Mouse (Mus musculus): ENCODE measurements around the gene Rab19. TPM values are rescaled to one million over a fixed set of nuclear protein-coding genes. Genes with fewer than 3 reads are reported as not detected.

Gene Rab19
- polyA plus RNA-seq, 1 experiment from 2014 or later: 6.9 TPM

Other genes with a start within 250 kb of the Rab19 start
- 5.1 and 6.7 TPM in 2 replicates for gene Kdm7a, start 174.4 kb upstream of the Rab19 start, polyA plus RNA-seq (2015; fragmentation: Nextera tagmentation; extraction: Ambion mirVana)
- 24.4 and 27.9 TPM in 2 replicates for gene Slc37a3, start 3.5 kb upstream of the Rab19 start, polyA plus RNA-seq (2015; fragmentation: Nextera tagmentation; extraction: Ambion mirVana)
- 125 and 127 TPM in 2 replicates for gene Mkrn1, start 39.3 kb downstream of the Rab19 start, polyA plus RNA-seq (2015; fragmentation: Nextera tagmentation; extraction: Ambion mirVana)
- gene Dennd2a, start 176.7 kb downstream of the Rab19 start, polyA plus RNA-seq (2015; fragmentation: Nextera tagmentation; extraction: Ambion mirVana): 13.4 and 13.8 TPM in 2 replicates
- 24.6 and 25.7 TPM in 2 replicates for gene Adck2, start 192.7 kb downstream of the Rab19 start, polyA plus RNA-seq (2015; fragmentation: Nextera tagmentation; extraction: Ambion mirVana)
- 0.75 and 0.89 TPM in 2 replicates for gene Gm42420, start 204.6 kb downstream of the Rab19 start, polyA plus RNA-seq (2015; fragmentation: Nextera tagmentation; extraction: Ambion mirVana)
- 267 and 287 TPM in 2 replicates for gene Ndufb2, start 211.4 kb downstream of the Rab19 start, polyA plus RNA-seq (2015; fragmentation: Nextera tagmentation; extraction: Ambion mirVana)